Mouse (Mus musculus) ES-E14 (cell line): ENCODE data around the gene Dnajb2.

Experiments
- CHD2 ChIP-seq: IDR thresholded peaks from 2 replicates; pipeline ENCODE4 v1.6.1; 2014; ENCODE audit warnings: mild to moderate bottlenecking, low read depth, low read length, inconsistent platforms
- MAFK ChIP-seq: IDR thresholded peaks from 2 replicates; pipeline ENCODE4 v1.6.1; 2014; ENCODE audit warnings: mild to moderate bottlenecking, low read depth, low read length, inconsistent platforms; ENCODE audit not compliant: insufficient read depth
- ZC3H11A ChIP-seq: IDR thresholded peaks from 2 replicates; pipeline ENCODE4 v1.6.1; 2012; ENCODE audit warnings: low read depth, mild to moderate bottlenecking, inconsistent platforms, low read length, borderline replicate concordance
- ZNF384 ChIP-seq: IDR thresholded peaks from 2 replicates; pipeline ENCODE4 v1.6.1; 2012; ENCODE audit warnings: low read depth, low read length, inconsistent platforms

DNA sequence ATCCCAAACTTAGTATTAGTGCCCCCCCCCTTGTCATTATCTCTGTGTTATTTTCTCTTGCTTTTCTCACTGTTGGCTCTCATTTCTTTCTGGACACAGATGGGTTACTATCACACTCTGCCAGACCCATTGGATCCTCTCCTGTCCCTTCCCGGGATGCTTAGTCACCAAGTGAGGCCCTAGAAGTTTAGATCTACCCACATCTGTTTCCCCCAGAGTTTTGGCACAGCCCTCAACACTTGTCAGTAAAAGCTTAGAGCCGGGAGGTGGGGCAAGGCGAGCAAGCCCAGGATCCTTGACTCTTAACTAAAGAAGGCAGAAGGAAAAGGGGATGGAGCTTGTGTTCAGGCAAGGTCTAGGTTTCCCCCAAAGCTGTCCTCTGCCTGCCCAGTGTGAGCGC, 7.0 kb upstream of the Dnajb2 start:
- TF ChIP-seq CHD2 (no peak), ZC3H11A (no peak), MAFK (no peak), ZNF384 (no peak)
